Mouse (Mus musculus) activated CD4-positive, CD25-positive, alpha-beta regulatory T cell, adult 9 weeks (primary cell): ENCODE measurements around the gene 4930503B20Rik. TPM values are rescaled to one million over a fixed set of nuclear protein-coding genes. Genes with fewer than 3 reads are reported as not detected.

Source experiments
- polyA plus RNA-seq: library from polyadenylated mRNA; unstranded; fragments of 100-300 nt; shearing (Covaris generic); gene quantifications from one replicate; pipeline ENCODE4 v1.2.1, GENCODE M21; 2017

The 4930503B20Rik gene
- not detected for polyA plus RNA-seq

DNA sequence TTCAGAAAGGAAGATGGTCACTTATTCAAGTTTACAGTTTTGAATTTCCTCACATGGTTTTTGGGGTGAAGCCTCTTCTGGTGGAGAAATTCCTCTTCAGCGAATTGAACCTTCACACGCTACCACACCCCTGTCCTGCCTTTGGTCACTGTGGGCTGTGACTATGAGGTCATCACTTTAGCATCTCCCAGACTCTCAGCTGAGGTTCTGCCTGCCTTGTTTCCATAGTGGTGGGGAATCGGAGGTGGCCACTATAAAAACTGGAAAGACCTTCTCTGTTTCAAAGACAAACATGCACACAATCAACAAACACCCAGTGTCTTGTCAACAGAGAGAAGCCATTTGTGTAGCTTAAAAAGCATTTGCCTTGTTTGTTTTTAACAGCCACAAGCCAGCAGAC is at the start of gene 4930503B20Rik:
Gene 4930503B20Rik (minus strand): TSS at position 101 of the 400 bp plus-strand sequence.

DNA sequence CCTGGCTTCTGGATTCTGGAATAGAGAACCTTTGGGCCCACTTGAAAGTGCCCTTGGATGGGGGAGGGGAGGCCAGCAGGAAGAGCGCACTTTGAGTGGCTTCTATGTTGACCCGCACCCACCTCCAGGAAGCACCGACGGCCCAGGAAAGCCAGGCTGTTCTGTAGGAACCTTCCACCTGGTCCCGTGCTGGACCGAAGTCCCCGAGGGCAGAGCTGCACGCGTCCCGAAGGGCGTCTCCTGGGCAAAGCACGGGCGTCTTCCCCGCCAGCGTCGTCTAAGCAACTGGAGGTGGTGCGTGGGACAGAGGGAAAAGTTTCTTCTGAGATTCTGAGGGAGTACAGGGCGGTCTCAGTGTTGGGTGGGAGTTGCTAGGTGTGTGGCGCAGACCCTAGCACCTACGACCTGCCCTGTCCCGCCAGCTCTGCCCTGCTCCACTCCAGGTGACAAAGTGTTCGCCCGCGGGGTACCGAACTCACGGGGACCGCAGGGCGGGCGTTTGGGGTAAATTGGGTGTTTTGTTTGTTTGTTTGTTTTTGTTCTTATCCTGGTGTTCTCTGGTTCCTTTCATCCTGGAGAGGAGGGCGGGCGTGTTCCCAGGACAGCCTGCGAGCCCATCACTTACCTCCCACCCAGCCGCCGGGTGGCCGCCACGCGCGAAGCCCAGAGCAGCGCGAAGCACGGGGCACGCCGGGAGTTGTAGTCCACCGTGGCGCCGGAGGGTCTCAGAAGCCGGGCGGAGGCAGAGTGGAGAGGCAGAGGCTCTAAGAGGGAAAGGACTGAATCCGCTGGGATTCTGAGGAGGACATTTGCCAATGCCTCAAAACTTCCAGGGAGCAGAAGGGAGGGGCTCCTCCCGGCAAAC is 33.9 kb upstream of the 4930503B20Rik start, which contains the start of gene Samd13:
Gene Samd13 (minus strand): TSS at position 782 of the 865 bp plus-strand sequence.

DNA sequence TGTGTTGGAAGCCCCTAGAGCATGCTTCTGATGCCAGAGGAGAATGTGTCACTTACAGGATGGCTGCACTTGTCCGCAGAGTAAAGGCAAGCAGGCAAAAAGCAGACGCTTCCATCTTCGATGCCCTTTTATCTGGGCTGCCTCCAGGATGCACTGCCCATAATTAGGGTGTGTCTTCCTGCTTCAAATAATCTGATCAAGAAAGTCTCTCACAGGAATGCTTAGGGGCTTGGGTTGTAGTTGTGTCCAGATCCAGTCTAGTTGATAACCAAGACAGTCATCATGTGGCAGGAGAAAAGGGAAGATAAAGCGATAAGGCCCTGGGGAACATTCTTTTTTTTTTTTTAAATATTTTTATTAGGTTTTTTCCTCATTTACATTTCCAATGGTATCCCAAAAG is 35.6 kb downstream of the 4930503B20Rik start, which contains the start of gene Dnase2b:
Gene Dnase2b (minus strand): TSS at position 101 of the 400 bp plus-strand sequence.

Other genes starting within 250 kb of the 4930503B20Rik start
- 0.61 TPM for gene Ssx2ip, start 246.7 kb downstream of the 4930503B20Rik start, polyA plus RNA-seq
- 11.3 TPM for gene Ctbs, start 201.5 kb downstream of the 4930503B20Rik start, polyA plus RNA-seq
- 8.3 TPM for gene Spata1, start 151.6 kb downstream of the 4930503B20Rik start, polyA plus RNA-seq
- gene Gng5, start 151.5 kb downstream of the 4930503B20Rik start, polyA plus RNA-seq = 533 TPM
- 75.6 TPM for gene Rpf1, start 129.9 kb downstream of the 4930503B20Rik start, polyA plus RNA-seq
- not detected for gene Uox, start 80.9 kb downstream of the 4930503B20Rik start, polyA plus RNA-seq
- gene Dnase2b, start 35.7 kb downstream of the 4930503B20Rik start, polyA plus RNA-seq = not detected
- not detected for gene Samd13, start 34.3 kb upstream of the 4930503B20Rik start, polyA plus RNA-seq
- 168 TPM for gene Prkacb, start 161.7 kb upstream of the 4930503B20Rik start, polyA plus RNA-seq
- not detected for gene Ttll7, start 201.1 kb upstream of the 4930503B20Rik start, polyA plus RNA-seq